Mouse (Mus musculus): ENCODE measurements around the gene Unk.
"Not testable (repeated sequence)": the region's sequence is repeated elsewhere in the genome, so short reads cannot be mapped to it uniquely, and the experiment has no call there.

The Unk gene

GRCm38 (mm10) chr11:116086258-116087193 lies 56.4 kb downstream of the Unk start, which contains the start of gene Wbp2:
TSS of gene Wbp2 (minus strand) at chr11:116086995.
- CTCF ChIA-PET = interaction anchor here (0.6 kb wide), 1 partner anchor 12 kb away, joined by 4 read pairs; no protein-coding TSS in a partner anchor

DNA sequence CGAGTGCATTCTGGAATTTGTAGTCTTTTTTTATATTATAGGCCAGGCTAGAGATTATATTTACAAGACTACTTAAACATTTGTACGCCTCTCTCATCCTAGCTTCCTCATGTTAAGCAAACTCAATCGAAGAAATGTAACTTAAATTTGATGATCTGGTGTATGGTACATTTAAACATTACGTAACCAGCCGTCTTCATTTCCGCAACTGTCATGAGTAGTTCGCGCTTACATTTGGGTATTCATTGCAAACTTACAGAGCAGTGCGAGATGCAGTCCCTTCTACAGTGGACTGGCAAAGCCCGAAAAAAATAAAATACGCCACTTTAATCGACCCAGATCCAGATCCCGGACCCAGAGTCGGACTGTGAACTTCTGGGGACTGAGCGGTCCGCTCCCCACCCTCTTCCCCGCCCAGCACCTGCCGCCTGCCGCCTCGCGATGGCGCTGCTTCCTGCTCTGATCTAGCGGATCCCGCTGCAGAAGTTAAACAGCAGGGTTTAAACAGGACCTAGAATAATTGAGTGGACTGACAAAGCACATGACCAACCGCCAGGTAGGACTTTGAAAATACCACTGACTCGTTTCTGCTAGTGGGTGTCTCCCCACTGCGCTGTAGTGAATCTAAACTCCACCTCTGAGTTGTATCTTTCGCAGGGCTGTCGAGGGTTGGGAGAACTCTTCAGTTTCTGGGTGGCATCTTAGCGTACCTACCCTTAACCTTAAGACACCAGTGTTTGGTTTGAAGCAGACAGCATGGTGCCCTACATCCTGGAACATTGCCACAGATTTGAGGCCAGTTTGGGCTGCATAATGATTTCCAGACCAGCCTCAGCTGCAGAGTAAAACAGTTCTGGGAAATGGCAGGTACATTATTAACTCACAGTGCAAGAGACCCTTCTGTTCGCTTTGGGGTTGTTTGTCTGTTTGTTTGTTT lies 57.3 kb downstream of the Unk start:
- CTCF ChIA-PET = no interaction called here

DNA sequence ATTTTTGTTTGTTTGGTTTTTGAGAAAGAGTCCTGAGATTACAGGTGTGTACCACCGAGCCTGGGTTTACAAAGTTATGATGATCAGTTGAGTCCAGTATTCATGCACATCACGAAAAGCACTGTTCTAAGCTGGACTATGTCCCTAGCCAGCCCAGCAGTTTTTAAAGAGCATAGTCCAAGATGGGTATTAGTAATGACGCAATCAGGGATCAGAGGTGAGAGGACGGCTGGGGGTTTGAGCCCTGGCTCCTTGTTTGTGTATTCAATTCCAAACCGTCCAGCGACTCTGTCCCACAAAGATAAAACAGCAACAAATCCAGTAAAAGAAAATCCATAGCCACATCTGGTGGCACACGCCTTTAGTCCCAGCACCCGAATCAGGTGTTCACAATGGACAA lies 58.1 kb downstream of the Unk start:
- CTCF ChIA-PET = no interaction called here

- CTCF ChIA-PET = interaction anchor here (0.7 kb wide), 1 partner anchor 52 kb away, joined by 3 read pairs; no protein-coding TSS in a partner anchor
Measured at GRCm38 (mm10) chr11:116088741-116089394, 58.7 kb downstream of the Unk start.

DNA sequence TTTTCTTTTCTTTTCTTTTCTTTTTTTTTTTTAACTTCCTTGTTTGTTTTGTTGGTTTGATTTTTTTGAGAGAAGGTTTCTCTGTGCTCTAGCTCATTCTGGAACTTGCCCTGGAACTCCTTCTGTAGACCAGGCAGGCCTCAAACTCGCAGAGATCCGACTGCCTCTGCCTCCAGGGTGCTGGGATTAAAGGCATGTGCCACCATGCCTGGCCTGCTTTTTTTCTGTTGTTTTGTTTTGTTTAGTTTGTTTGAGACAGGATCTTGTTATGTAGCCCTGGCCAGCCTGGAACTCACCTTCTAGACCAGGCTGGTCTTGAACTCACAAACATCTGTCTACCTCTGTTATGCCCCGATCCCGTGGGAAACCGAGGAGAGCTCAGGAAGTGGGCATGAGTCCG lies 59.4 kb downstream of the Unk start:
- CTCF ChIA-PET = interaction anchor here (0.6 kb wide), 1 partner anchor 1374 kb away, joined by 19 read pairs; no protein-coding TSS in a partner anchor

DNA sequence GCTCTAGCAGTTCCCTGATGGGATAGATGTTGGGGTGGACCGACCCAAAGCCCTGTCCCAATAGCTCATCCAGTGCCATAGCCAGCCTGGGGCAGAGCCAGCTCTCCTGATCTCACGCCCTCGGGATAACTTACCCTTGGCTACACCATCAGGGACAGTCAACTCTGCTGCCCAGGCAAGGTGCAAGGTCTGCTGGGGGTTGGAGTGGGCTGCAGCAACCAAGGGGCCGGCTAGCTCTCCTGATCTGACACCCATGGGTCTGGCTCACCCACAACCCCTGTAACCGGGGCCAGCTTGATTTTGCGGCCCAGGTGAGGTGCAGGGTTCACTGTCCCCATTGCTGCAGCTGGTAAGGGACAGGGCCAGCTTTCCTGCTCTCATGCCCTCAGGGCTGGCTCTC lies 61.5 kb downstream of the Unk start:
- CTCF ChIA-PET = interaction anchor here (0.7 kb wide), 1 partner anchor 530 kb away, joined by 3 read pairs; no protein-coding TSS in a partner anchor

- CTCF ChIA-PET = not testable (repeated sequence)
Measured at GRCm38 (mm10) chr11:116092959-116093358, 62.8 kb downstream of the Unk start.

DNA sequence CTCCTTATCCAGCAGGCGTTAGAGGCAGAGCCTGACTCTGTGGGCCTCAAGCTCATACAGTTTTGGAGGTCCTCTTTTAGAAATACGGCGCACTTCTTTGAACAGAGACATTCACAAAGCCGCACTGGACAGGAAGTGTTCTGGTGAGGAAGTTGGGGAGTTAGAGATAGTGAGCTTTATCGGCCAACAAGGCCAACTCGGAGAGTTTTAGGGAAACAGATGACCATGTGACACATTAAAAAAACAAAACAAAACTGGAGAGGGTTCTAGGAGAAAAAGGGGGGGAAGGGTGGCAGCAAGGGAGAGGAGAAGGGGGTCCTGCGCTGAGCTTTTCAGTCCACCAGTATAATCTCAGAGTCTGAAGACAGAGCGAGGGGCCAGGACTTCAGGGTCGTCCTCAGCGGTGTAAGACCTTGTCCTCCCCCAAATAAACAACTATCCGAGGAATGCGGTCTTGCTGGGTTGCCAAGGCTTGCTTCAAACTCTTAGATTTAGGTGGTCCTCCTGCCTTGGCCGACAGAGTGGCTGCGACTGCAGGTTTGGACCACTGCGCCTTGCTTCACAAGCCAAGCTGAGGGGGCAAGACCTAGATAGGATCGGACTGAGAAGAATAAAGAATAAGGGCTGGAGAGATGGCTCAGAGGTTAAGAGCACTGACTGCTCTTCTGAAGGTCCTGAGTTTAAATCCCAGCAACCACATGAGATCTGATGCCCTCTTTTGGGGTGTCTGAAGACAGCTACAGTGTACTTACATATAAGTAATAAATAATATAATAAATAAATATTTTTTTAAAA lies 63.8 kb downstream of the Unk start:
- CTCF ChIA-PET = no interaction called here

- CTCF ChIA-PET = interaction anchor here (0.6 kb wide), 1 partner anchor 104 kb away, joined by 3 read pairs; no protein-coding TSS in a partner anchor
Measured at GRCm38 (mm10) chr11:116095573-116095972, 65.5 kb downstream of the Unk start.

DNA sequence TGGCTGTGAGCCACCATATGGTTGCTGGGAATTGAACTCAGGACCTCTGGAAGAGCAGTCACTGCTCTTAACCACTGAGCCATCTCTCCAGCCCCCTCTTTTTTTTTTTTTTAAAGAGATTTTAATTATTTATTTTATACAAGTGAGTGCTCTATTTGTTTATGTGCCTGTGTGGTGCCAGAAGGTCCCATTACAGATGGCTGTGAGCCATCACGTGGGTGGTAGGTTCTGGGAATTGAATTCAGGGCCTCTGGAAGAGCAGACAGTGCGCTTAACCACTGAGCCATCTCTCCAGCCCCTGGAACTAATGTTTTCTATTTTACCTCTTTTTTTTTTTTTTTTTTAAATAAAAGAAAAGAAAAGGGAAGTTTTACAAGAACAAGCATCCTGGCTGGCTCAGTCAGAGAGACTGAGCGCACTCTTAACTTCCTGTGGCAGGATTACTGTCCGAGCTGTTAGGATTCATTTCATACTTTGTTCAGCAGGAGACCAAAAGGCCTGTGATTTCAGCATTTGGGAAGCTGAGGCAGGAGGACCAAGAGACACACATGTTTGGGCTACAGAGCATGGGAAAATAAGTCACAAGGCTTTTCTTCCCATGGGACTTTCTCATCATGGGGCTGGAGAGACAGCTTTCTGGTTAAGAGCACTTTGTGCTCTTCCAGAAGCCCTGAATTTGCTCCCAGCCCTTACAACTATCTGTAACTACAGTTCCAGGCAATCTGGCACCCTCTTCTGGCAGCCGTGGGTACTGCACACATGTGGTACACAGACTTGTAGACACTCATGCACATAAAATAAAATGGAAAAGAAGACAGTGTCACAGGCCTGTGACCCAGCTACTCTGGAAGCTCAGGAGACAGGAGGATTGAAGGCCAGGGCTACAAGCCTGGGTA lies 66.3 kb downstream of the Unk start:
- CTCF ChIA-PET = interaction anchor here (0.6 kb wide), 1 partner anchor 103 kb away, joined by 3 read pairs; no protein-coding TSS in a partner anchor

- CTCF ChIA-PET = no interaction called here
Measured at GRCm38 (mm10) chr11:116098711-116099460, 68.8 kb downstream of the Unk start.

DNA sequence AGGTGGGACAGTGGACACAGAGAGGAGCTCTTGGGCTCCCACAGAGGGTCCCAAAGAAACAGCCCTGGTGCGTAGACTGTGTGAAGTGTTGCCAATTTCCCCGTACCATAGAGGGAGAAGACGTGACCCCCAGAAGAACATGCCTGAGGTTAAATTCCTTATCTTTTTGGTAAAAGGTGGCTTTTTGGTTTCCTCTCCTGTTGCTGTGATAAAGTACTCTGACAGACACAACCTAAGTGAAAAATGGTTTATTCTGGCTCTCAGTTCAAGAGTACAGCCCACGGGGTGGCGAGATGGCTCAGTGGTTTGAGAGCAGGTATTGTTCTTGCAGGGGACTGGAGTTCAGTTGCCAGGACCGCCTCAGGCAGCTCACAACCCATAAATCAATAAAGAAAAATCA lies 69.3 kb downstream of the Unk start:
- CTCF ChIA-PET = no interaction called here

DNA sequence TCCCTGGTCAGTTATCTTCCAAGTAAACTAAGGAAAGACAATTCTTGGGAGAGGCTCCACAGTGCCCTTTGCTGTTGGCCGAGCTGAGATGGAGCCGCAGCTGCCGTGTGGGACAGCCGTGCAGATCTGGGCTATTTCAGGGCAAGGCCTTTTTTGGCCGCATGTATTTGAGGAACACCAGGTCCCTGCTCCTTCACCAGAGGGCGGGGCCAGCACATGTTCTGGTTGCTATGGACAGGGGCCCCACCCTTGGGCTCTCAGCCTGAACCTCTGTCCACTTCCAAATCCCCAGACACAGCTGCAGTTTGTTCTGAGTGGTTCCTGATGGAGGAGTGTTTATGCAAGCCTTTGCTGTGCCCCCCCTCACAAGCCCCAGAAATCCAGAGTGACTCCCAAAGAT lies 70.3 kb downstream of the Unk start:
- CTCF ChIA-PET = no interaction called here

- CTCF ChIA-PET = no interaction called here
Measured at GRCm38 (mm10) chr11:116100839-116101238, 70.7 kb downstream of the Unk start.

- CTCF ChIA-PET = no interaction called here
Measured at GRCm38 (mm10) chr11:116101931-116102381, 71.8 kb downstream of the Unk start.

DNA sequence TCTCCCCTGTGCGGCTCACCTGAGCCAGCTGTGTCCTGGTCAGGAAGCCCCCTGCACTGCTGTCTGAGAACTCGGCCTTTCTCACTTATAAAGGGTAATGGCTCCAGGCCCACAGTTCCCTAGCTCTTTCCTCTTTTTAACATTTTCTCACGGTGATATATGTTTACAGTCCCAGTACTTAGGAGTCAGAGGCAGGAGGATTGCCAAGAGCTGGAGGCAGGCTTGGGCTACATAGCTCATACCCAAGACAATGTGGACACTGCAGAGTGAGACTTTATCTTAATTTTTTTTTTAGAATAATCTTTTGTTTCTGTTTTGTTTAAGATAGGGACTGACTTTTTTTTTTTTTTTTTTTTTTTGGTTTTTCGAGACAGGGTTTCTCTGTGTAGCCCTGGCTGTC lies 72.3 kb downstream of the Unk start:
- CTCF ChIA-PET = no interaction called here

DNA sequence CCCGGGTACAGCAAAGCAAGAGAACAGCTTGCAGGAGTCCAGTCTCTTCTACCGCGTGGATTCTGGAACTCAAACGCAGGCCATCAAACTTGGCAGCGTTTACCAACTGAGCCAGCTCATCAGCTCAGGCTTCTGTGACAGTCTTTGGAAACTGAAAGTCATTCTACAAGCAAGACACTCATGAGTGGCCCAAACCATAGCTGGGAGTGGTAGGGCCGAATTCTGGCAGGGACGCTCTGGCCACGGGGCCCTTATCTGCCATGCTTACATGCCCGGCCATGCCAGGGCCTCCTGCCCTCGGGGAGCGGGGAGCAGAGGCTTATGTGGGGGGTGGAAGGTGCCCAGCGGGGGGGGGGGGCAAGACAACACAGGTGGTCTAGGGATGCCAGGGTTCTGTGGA lies 73.5 kb downstream of the Unk start:
- CTCF ChIA-PET = interaction anchor here (0.5 kb wide), 1 partner anchor 182 kb away, joined by 3 read pairs; no protein-coding TSS in a partner anchor

- CTCF ChIA-PET = no interaction called here
Measured at GRCm38 (mm10) chr11:116104006-116104646, 74.0 kb downstream of the Unk start.
